Mouse (Mus musculus) forebrain, embryonic 11.5 days (tissue): ENCODE data around the gene Lrrc45. TPM values are rescaled to one million over a fixed set of nuclear protein-coding genes. Genes with fewer than 3 reads are reported as not detected.

Experiments
- ATAC-seq: fragments of 200-750 bp; cut with Nextera tagmentation; replicated peaks from 2 replicates; pipeline ENCODE4 v1.8.0; 2017; ENCODE audit warnings: moderate TSS enrichment; ENCODE audit not compliant: low FRiP score
- DNase-seq: peaks from one replicate; pipeline ENCODE4 v3.0.0-alpha.2; 2017; ENCODE audit warnings: low spot score
- H3K27ac ChIP-seq: fragments of 300-500 bp; sonication (generic); 2 replicates; pipeline ENCODE4 v1.5.1; 2014; ENCODE audit warnings: low read depth, low read length
- H3K27me3 ChIP-seq: fragments of 300-500 bp; sonication (generic); 2 replicates; pipeline ENCODE4 v1.6.1; 2014; ENCODE audit warnings: mild to moderate bottlenecking, low read length, mixed read lengths; ENCODE audit not compliant: control insufficient read depth, insufficient read depth
- H3K36me3 ChIP-seq: fragments of 300-500 bp; sonication (generic); 2 replicates; pipeline ENCODE4 v1.6.1; 2014; ENCODE audit warnings: mild to moderate bottlenecking, low read length, moderate library complexity, mixed read lengths; ENCODE audit not compliant: control insufficient read depth, insufficient read depth
- H3K4me1 ChIP-seq: fragments of 300-500 bp; sonication (generic); replicated peaks from 2 replicates; pipeline ENCODE4 v1.6.1; 2014; ENCODE audit warnings: low read length, mixed read lengths; ENCODE audit not compliant: control insufficient read depth, insufficient read depth
- H3K4me2 ChIP-seq: fragments of 300-500 bp; sonication (generic); 2 replicates; pipeline ENCODE4 v1.6.1; 2014; ENCODE audit warnings: low read depth, mild to moderate bottlenecking, low read length, moderate library complexity, mixed read lengths; ENCODE audit not compliant: severe bottlenecking
- H3K4me3 ChIP-seq: fragments of 300-500 bp; sonication (generic); 2 replicates; pipeline ENCODE4 v1.5.1; 2014; ENCODE audit warnings: low read depth, low read length
- H3K9ac ChIP-seq: fragments of 300-500 bp; sonication (generic); 2 replicates; pipeline ENCODE4 v1.6.1; 2014; ENCODE audit warnings: low read length
- H3K9me3 ChIP-seq: fragments of 300-500 bp; sonication (generic); 2 replicates; pipeline ENCODE4 v1.6.1; 2016; ENCODE audit warnings: low read length, mixed read lengths; ENCODE audit not compliant: control insufficient read depth
- WGBS: fragments of 180-500 bp; shearing (Covaris S2); extraction: QIAGEN DNeasy Blood & Tissue Kit; methylation state at CpG from one replicate; pipeline ENCODE4 v1.1.7; 2014; 5-methylcytosine and 5-hydroxymethylcytosine counted together
- polyA plus RNA-seq: library from polyadenylated mRNA; unstranded; fragments of >200 nt; fragmentation: Nextera tagmentation; extraction: Ambion mirVana; gene quantifications from 2 replicates; pipeline ENCODE4 v1.2.1, GENCODE M21; 2014

The Lrrc45 gene
- polyA plus RNA-seq, 1 experiment from 2014 or later: 54.4 TPM

DNA sequence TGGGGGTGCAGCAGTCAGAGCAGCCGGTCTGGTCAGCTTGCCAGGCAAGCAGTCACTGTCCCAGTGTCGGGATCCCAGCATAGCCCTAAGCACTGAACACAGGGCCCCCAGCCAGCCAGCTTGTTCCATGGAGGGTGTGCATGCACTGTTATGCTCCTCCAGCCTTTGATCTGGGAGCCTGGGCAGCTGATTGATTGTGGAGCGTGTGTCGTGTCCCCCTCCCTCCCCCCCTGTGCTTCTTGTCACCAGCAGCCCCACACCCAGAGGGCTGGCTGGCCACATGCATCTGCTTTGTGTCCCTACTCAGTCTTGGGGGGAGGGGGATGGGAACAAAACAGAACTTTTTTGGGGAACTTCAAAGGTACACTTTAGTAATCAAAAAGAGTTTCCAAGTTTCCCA lies 18.5 kb upstream of the Lrrc45 start:
- Histone ChIP-seq H3K4me1 (peaks cover 5% of the 10 kb centered on the region; the same call in 1 of the 2 replicates), H3K27me3 (no peaks in the 10 kb centered on the region), H3K27ac (peak overlapping the region; percentile 26; the same call in 1 of the 2 replicates), H3K36me3 (no peaks in the 10 kb centered on the region; the same call in 1 of the 2 replicates), H3K4me2 (0 out of 2 replicates have a peak overlapping the region, but pooled peaks have one; percentile 15), H3K9ac (peak overlapping the region; percentile 8; the same call in 1 of the 2 replicates), H3K9me3 (no peaks in the 10 kb centered on the region), H3K4me3 (no peak overlapping the region)
- ATAC-seq: peak; percentile 60
- DNase-seq: peak; percentile 66
- WGBS: 38% methylated on average over 4 of the region's 4 CpGs

DNA sequence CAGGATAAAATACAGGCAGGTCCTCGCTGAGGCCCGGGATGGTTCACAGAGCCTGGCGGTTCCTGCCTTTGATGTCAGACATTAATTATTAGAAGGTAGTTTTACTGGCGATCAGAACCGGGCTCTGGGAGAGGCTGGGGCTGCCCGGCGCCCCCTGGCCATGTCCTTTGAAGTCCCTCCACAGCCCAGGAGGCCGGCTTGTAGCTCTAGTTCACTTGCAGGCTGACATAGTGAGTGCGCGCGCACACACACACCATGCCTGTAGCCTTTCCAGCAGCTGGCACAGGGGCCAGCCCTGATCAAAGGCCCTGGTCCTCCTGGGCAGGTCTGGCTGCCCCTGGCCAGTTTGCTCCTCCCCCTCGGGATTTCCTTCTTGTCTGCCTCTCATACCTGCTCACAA lies 18.1 kb upstream of the Lrrc45 start:
- H3K9ac ChIP-seq: no peak overlapping the region; the same call in 1 of the 2 replicates
- peaks cover 5% of the 10 kb centered on the region; the same call in 1 of the 2 replicates for H3K4me1 ChIP-seq
- H3K9me3 ChIP-seq: no peaks in the 10 kb centered on the region
- no peak overlapping the region for H3K4me2 ChIP-seq
- H3K36me3 ChIP-seq: no peaks in the 10 kb centered on the region; the same call in 1 of the 2 replicates
- DNase-seq: peak; percentile 72
- peak; percentile 64 for ATAC-seq
- no peaks in the 10 kb centered on the region for H3K27me3 ChIP-seq
- H3K27ac ChIP-seq: peak overlapping the region; percentile 26
- WGBS: 72% methylated on average over 12 of the region's 12 CpGs
- no peak overlapping the region for H3K4me3 ChIP-seq

DNA sequence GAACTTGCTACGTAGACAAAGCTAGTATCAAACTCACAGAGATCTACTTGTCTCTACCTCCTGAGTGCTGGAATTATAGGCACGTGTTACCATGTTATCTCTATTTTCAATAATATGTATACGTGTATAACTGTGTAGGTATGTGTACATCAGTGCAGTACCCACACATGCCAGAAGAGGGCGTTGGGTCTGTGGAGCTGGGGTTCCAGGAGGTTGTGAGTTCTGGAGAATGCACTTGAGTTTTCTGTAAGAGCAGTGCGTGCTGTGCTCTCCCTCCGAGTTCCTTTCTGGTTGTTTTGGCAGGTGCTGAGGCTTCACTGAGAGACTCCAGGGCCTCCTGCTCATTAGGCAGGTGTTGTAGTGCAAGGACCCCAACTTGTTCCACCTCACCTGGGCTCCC lies 17.2 kb upstream of the Lrrc45 start:
- H3K36me3 ChIP-seq: no peaks in the 10 kb centered on the region; the same call in 1 of the 2 replicates
- H3K4me2 ChIP-seq: no peak overlapping the region
- no peaks in the 10 kb centered on the region for H3K9me3 ChIP-seq
- no peak overlapping the region for H3K27ac ChIP-seq
- H3K4me1 ChIP-seq: peaks cover 5% of the 10 kb centered on the region; the same call in 1 of the 2 replicates
- ATAC-seq: no peak
- H3K9ac ChIP-seq: no peak overlapping the region
- no peak overlapping the region for H3K4me3 ChIP-seq
- DNase-seq: no peak
- 91% methylated on average over 6 of the region's 6 CpGs for WGBS
- H3K27me3 ChIP-seq: no peaks in the 10 kb centered on the region

DNA sequence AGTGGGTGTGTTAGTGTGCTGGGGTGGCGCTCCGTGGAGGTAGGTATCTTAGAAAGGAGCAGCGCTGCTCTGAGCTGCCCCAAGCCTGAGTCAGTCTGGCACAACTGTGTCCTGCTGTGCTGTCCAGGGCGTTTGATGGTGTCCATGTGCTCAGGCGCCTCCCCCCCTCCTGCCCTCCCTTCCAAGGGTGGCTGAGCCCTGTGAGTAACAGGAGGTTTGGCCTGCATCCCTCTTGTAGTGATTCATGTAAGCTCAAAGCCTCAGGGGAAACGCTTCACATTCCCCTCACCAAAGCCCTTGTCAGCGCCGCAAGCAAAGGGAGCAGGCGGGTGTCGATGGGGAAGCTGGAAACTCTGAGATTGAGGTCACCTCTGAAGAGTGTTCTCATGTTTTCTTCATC lies 16.0 kb upstream of the Lrrc45 start:
- H3K9me3 ChIP-seq: no peaks in the 10 kb centered on the region
- ATAC-seq (no peak), DNase-seq (no peak)
- H3K4me2 ChIP-seq: no peak overlapping the region
- H3K27ac ChIP-seq: no peak overlapping the region
- no peaks in the 10 kb centered on the region; the same call in 1 of the 2 replicates for H3K36me3 ChIP-seq
- 77% methylated on average over 10 of the region's 10 CpGs for WGBS
- H3K4me1 ChIP-seq: peaks cover 5% of the 10 kb centered on the region; the same call in 1 of the 2 replicates
- H3K27me3 ChIP-seq: no peaks in the 10 kb centered on the region
- H3K4me3 ChIP-seq: no peak overlapping the region
- H3K9ac ChIP-seq: no peak overlapping the region

DNA sequence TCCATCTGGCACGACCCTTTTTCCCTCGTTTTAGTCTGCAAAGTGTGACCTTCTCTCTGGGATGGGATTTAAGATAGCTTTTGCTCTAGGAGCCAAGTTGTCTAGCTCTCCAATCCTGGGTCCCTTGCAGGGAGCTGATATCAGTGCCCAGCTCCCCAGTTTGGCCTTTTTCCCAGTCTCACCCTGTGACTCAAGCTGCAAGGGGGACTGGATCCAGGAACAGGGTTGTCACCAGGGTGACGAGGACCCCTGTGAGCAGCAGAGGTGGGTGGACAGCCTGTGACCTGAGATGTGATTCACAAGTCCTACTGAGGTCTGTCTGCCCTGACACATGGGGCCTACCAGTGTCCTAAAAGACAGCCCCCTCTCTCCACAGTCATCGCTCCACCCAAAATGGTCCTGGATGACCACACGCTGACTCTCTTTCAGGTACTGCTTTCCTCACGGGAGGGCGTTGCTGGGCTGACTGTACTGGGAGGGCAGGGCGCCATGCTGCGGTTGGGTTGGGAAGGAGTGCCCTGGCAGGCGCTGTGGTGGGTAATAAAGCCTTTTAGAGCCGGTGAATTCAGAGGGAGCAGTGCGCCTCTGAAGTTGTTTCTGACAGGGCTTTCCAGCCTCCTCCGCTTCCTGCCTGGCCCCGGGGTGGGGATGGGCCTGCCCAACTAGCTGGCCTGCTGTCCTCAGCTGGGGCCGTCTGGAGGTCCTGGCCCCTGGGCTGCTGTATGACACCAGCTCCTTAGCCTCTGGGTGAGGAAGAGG lies 9.8 kb upstream of the Lrrc45 start:
- Histone ChIP-seq H3K4me1 (peaks cover 32% of the 10 kb centered on the region), H3K27ac (0 out of 2 replicates have a peak overlapping the region, but pooled peaks have one; percentile 12), H3K36me3 (no peaks in the 10 kb centered on the region), H3K27me3 (no peaks in the 10 kb centered on the region), H3K4me3 (no peak overlapping the region), H3K4me2 (no peak overlapping the region), H3K9me3 (no peaks in the 10 kb centered on the region), H3K9ac (peak overlapping the region; percentile 35; the same call in 1 of the 2 replicates)
- DNase-seq (no peak), ATAC-seq (no peak)
- 43% methylated on average over 15 of the region's 15 CpGs for whole genome bisulfite sequencing

DNA sequence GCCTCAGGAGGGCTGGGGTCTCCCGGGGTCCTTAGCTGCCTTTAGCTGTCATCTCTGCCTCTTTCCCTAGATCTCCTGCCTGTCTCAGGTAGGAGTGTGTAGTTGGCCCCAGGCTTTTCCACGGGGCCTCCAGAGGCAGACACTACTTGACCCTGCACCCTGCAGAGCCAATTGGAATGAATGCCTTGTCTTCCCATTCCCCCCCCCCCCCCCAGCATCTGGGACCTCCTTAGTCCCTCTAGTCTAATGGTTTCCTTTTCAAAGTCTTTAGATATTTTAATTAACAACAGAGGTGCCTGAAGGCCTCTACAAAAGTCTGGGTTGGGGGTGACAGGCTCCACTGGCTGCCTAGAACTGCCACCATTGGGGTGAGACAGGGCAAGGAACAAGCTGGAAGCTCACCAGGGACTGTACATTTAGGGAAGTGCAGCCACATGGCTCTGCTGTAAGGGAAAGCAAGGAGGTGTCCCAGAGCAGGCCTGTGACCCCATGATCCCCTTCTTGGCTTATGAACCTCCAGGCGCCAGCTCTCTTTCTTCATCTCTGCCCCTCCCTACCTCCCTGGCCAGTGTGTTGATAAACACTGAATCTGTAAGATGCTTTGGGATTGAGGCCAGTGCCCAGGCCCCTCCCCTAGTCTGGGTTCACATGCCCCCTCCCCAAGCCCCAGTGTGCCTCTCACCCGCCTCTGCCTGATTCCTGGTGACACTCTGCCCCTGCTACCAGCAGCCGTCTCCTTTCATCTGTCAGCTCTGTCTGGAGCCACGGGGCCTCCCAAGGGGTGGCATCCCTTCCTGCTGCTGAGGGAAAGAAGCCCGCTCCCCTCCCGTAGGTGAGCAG lies 9.0 kb upstream of the Lrrc45 start:
- Histone ChIP-seq H3K36me3 (no peaks in the 10 kb centered on the region), H3K27me3 (no peaks in the 10 kb centered on the region), H3K9me3 (no peaks in the 10 kb centered on the region), H3K4me2 (no peak overlapping the region), H3K9ac (peak overlapping the region; percentile 35; the same call in 1 of the 2 replicates), H3K4me3 (no peak overlapping the region), H3K27ac (no peak overlapping the region), H3K4me1 (peaks cover 32% of the 10 kb centered on the region)
- DNase-seq (peak; percentile 52), ATAC-seq (0 out of 2 replicates have a peak, but pooled peaks have one; percentile 6)
- 17% methylated on average over 8 of the region's 8 CpGs for WGBS

DNA sequence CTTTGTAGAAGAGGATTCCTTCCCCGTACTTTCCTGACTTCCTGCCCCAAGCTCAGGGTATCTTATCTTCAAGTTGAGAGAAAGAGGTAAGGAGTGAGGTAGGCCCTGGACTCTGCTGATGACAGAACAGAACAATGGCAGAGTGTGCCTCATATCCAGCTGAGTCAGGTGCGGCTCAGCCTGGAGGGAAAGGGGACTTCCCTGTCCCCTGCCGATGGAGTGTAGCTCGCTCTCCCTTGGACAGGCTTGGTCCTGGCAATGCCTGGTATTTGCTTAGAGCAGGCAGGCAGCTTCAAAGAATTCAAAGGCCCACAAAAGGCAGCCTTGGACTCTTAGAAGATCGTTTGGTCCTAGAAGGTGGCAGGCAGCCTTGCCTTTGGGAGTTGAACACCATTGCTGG lies 7.6 kb upstream of the Lrrc45 start:
- no peaks in the 10 kb centered on the region for H3K9me3 ChIP-seq
- no peak overlapping the region for H3K9ac ChIP-seq
- H3K36me3 ChIP-seq: no peaks in the 10 kb centered on the region
- no peak overlapping the region for H3K4me2 ChIP-seq
- no peak overlapping the region for H3K27ac ChIP-seq
- no peaks in the 10 kb centered on the region for H3K27me3 ChIP-seq
- no peak overlapping the region for H3K4me3 ChIP-seq
- WGBS: 66% methylated on average over 5 of the region's 5 CpGs
- peaks cover 32% of the 10 kb centered on the region for H3K4me1 ChIP-seq
- DNase-seq (no peak), ATAC-seq (no peak)

DNA sequence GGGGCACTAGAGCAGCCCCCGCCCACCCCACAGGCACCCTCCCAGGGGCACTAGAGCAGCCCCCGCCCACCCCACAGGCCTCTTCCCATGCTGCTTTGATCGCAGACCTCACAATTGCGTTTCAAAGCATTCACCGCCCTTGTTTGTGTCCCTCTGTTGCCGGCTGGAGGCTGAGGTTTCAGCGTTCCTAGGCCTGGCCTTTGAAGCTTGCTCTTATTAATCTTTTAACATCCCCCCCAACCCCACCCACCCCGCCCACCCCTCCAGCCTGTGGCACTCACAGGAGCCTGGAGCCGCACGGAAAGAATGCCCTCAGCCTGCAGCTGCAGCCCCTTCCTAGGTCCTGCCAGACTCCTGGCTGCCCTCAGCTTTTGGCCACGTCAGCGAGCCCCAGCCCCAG lies 6.5 kb upstream of the Lrrc45 start:
- no peaks in the 10 kb centered on the region for H3K36me3 ChIP-seq
- H3K9ac ChIP-seq: peak overlapping the region; percentile 24; the same call in 1 of the 2 replicates
- peak; percentile 67 for DNase-seq
- H3K27ac ChIP-seq: peak overlapping the region; percentile 53
- H3K27me3 ChIP-seq: no peaks in the 10 kb centered on the region
- H3K9me3 ChIP-seq: no peaks in the 10 kb centered on the region
- H3K4me1 ChIP-seq: peaks cover 32% of the 10 kb centered on the region
- 0 out of 2 replicates have a peak overlapping the region, but pooled peaks have one; percentile 18 for H3K4me2 ChIP-seq
- H3K4me3 ChIP-seq: no peak overlapping the region
- ATAC-seq: peak; percentile 31; the same call in 1 of the 2 replicates
- WGBS: under 1% methylated on average over 11 of the region's 12 CpGs
